Mouse (Mus musculus) bone marrow, adult 2 months (tissue): ENCODE data around the gene Atg4c.

Source experiments
- CTCF ChIP-seq: fragments of 200-500 bp; IDR thresholded peaks from 2 replicates; pipeline ENCODE4 v1.5.1; 2011; ENCODE audit warnings: low read length, control low read depth; ENCODE audit not compliant: control insufficient read depth, insufficient read depth
- POLR2A ChIP-seq: fragments of 200-500 bp; IDR thresholded peaks from 2 replicates; pipeline ENCODE4 v1.6.1; 2011; ENCODE audit warnings: low read depth, mild to moderate bottlenecking, control low read depth, low read length, borderline replicate concordance; ENCODE audit not compliant: control insufficient read depth

DNA sequence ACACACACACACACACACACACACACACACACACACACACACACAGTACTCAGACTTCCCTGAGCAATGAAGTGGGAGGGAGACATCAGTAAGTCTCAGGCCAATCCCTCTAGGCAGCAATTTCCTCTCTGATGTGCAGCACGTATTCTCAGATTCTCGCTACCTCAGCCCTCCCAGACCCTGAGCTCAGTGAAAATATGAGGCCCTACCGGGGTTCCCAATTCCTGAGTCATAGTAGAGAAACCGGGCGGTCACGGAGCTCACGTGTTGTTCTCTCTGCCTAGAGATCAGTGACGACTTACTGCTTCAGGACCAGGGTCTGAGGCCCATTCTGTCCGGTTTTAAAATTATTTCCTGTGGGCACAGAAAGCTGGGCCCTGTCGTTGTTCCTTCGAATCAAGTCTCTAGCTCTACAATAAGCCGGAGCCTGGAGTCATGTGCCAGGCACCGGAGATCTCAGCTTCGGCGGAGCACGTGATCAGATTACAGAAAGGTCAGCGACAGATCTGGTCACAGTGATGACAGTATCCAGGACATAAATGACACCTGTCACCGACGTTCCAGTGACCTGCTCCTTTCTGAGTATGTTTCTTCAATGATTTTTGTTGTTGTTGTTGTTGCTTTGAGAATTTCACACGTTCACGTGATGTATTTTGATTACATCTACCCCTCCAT is 14.2 kb upstream of the Atg4c start:
- TF ChIP-seq CTCF = no peak
- TF ChIP-seq POLR2A = no peak
